Mouse (Mus musculus) cerebellum, adult 9-10 months (tissue): Measurements from ENCODE around the gene Pinlyp.
"Not testable (repeated sequence)": the region's sequence is repeated elsewhere in the genome, so short reads cannot be mapped to it uniquely, and the experiment has no call there.

Experiments used
- DNase-seq: peaks from one replicate; pipeline ENCODE4 v3.0.0; 2022

Gene Pinlyp

GRCm38 (mm10) chr7:24522805-24523204 lies 23.1 kb downstream of the Pinlyp start:
- no peak for DNase-seq

DNA sequence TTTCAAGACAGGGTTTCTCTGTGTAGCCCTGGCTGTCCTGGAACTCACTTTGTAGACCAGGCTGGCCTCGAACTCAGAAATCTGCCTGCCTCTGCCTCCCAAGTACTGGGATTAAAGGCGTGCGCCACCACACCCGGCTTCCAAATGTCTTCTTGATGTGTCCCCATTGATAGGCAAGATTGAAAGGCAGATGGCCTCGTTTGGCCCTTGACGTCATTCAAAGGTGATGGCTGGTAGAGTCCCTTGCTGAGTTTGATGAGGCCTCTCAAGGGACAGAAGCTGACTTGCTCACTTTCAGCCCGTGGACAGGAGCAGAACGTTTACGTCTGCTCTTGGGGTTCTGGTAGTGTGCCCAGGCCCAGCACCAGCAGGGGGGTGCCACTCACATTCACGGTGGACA lies 25.9 kb downstream of the Pinlyp start:
- not testable (repeated sequence) for DNase-seq

- no peak for DNase-seq
Measured at GRCm38 (mm10) chr7:24519130-24519529, 26.8 kb downstream of the Pinlyp start.

GRCm38 (mm10) chr7:24517654-24518053 lies 28.3 kb downstream of the Pinlyp start:
- DNase-seq = no peak

- no peak for DNase-seq
Measured at GRCm38 (mm10) chr7:24517077-24517476, 28.8 kb downstream of the Pinlyp start.

- DNase-seq = not testable (repeated sequence)
Measured at GRCm38 (mm10) chr7:24516319-24516718, 29.6 kb downstream of the Pinlyp start.

DNA sequence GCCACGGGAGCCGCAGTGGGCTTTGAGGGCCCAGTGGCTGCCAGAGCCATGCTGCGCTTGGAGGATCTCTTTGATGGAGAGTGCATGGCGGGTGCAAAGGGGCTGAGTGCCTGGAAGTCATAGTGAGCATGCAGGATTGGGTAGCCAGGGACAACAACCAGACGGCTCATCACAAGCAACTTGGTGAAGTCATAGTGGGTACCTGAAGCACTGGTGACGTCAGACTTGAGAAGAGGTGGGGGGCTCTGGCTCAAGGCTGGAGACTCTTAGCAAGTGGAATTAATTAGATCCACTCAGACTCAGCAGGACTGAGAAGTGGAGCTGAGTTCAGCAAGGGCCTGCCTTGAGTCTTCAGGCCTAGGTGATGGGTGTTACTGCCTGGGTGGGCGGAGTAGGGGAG lies 33.6 kb downstream of the Pinlyp start, which contains the start of gene AC161166.1:
Gene AC161166.1 (minus strand): TSS at position 101 of the 400 bp plus-strand sequence.
- no peak for DNase-seq

- DNase-seq = no peak
Measured at GRCm38 (mm10) chr7:24507726-24508114, 38.2 kb downstream of the Pinlyp start.

DNA sequence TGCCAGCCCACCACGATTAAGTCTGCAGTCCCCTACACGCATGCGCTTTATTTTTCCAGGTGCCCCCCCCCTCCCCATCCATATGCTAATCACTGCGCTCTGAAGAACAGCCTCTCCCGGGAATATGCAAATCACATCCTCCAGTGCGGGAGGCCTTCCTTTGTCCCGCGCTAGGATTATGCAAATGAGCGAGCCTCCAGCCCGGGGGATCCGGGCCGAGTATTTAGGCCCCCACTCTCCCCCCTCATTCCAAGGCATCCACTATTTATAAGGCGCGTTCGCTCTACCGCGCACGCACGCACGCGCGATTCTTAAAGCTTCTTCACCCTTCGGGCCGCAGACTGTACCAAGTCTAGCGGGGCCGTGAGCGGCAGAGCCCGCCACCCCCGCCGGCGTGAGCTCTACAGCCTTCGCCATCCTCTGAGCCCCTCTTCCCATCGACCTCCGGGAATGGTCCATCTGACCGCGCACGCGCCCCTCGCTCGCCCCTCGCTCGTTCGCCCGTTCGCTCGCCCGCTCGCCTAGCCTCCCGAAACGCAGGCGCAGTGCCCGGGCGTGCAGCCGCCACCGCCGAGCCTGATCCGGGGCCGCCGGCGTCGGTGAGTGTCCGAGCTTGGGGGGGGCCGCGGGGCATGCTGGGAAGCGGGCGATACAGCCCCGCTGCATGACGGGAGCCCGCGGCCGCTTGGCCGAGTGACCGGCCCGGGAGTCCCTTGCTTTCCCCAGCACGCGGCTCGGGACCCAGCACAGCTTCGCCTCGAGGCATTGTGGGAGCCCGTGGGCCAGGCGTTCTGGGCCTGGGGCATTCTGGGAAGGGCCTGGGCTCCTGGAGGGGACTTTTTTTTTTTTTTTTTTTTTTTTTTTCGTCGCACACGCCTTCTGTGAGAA lies 38.8 kb downstream of the Pinlyp start, which contains the start of gene Zfp428:
Gene Zfp428 (plus strand): TSS at position 169 of the 888 bp plus-strand sequence.
- peak; percentile 89 for DNase-seq

DNA sequence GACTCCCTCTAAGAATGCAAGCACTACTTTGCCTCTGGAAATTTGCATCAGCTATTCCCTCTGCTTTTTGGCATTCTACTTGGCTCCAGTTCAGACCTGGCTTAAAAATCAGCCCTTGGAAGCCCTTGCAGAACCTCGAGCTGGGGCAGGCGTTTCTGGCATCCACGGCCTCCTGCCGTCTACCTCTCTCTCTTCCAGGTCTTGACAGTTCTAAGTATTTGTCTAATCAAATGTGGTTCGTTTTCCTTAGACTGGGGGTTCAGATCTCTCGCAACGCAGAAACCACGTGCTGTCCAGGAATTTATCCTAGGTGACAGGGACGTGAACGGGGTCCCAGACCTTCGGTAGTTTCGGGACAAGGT lies 39.5 kb downstream of the Pinlyp start:
- DNase-seq = no peak

- peak; percentile 74 for DNase-seq
Measured at GRCm38 (mm10) chr7:24506065-24506459, 39.9 kb downstream of the Pinlyp start.

DNA sequence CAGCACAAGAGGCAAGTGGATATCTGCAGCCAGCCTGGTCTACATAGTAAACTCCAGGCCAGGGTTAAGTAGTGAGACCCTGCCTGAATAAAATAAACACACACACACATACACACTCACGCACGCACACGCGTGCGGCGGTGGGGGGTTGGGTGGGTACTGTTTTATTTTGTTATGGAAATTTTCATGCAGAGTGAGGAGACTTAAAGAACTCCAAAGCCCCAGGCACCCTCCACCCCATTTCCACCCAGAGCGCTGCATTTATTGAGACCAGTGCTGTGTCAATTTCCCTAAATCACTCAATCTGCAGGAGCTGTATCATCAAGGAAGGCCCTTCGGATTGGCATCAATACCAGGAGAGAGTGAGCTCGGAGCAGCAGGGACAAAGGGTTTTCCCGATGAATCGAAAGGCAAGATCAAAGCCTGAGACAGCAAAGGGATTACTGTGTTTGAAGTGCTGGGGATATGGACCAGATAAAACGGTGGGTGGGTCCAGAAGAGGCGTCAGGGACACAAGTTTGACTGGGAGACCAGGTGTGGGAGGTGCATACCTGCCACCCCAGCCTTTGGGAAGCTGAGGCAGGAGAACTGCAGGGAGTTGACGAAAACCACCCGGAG lies 40.4 kb downstream of the Pinlyp start:
- DNase-seq = no peak

DNA sequence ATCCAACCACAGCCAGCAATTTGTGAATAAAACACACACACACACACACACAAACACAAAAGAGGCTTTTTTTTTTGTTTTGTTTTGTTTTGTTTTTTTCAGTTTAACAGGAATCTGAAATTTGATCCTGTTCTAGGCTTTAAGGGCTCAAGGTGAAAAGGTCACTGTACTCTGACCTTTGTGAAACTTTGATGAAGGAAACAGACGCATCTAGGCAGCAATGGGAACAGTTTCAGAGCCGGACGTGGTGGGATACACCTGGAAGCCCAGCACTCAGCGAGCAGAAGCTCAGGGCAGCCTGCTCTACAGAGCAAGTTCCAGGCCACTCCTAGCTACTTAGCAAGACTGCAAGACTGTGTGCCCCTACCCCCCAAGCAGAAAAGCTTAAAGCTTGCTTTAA lies 41.0 kb downstream of the Pinlyp start:
- DNase-seq = no peak

- DNase-seq = no peak
Measured at GRCm38 (mm10) chr7:24504004-24504403, 41.9 kb downstream of the Pinlyp start.

- peak; percentile 59 for DNase-seq
Measured at GRCm38 (mm10) chr7:24501492-24501891, 44.4 kb downstream of the Pinlyp start.

DNA sequence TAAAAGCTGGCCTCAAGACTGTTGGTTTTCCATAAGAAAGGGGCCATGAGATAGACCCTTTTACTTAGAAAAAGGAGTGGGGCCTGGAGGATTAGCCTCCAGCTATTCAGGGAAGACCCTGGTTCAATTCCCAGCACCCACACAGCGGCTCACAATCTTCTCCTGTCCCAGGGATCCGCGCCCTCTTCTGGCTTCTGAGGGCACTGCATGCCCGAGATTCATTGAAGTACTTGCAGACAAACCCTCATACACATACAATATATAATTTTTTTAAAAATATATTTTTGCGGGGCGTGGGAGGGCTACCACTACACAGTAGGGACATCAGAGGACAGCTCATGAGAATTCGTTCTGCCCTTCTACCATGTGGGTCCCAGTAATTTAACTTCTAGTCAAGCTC lies 45.0 kb downstream of the Pinlyp start:
- DNase-seq = peak; percentile 60

- no peak for DNase-seq
Measured at GRCm38 (mm10) chr7:24499856-24500577, 45.9 kb downstream of the Pinlyp start.
